Mouse (Mus musculus): Measurements from ENCODE around the gene Tmem91.

Tmem91 gene

GRCm38 (mm10) chr7:25699851-25700250, 24.9 kb upstream of the Tmem91 start:
- DNase-seq (ENCODE audit: low spot score), result no peak

- DNase-seq (ENCODE audit: low spot score), result no peak
Observed at GRCm38 (mm10) chr7:25694104-25694503, 19.1 kb upstream of the Tmem91 start.

- no peak for DNase-seq (ENCODE audit: low spot score)
Observed at GRCm38 (mm10) chr7:25690051-25690450, 15.1 kb upstream of the Tmem91 start.

DNA sequence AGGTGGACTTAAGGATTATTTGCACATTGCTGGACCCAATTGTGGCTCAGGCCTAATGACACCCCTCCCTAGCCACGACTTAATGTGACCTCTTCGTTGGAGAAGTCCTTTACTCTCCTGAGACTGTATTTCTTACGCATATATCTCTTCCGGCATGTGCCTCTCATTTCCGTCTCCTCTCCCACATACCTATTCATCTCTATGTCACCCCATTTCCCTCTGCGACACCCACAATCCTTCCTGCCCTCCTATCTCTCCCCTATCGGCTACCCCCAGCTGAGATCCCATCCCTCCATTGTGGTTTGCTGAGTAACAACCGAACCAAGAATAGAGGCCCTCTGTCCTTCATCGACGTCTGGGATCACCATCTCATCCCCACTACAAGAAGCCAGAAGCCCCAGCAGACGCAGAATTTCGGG, 14.6 kb upstream of the Tmem91 start:
- DNase-seq (ENCODE audit: low spot score), result no peak

- DNase-seq (ENCODE audit: low spot score), result peak; percentile 79
Observed at GRCm38 (mm10) chr7:25688810-25689586, 14.0 kb upstream of the Tmem91 start.

GRCm38 (mm10) chr7:25687811-25688401, 12.9 kb upstream of the Tmem91 start:
- DNase-seq (ENCODE audit: low spot score), result peak; percentile 53

GRCm38 (mm10) chr7:25686680-25687531, 11.9 kb upstream of the Tmem91 start, which contains the start of gene Tgfb1:
Gene Tgfb1, plus strand, starts transcription at chr7:25687002.
- DNase-seq (ENCODE audit: low spot score), result peak; percentile 83

DNA sequence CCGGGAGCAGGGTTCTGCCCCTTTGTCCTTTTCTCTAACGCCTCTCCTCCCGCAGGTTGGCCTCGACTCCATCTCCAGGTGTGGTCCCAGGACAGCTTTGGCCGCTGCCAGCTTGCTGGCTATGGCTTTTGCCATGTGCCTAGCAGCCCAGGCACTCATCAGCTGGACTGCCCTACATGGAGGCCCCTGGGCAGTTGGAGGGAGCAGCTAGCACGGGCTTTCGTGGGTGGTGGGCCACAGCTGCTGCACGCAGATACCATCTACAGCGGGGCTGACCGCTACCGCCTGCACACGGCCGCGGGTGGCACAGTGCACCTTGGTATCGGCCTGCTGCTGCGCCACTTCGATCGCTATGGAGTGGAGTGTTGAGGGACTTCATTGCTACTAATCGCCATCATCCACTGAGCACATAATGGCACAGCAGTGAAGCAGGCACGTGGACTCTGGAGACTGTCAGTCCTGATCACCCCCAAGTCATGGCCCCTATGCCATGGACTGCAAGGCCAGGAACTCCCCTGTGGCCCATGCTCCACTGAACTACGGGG, 11.0 kb upstream of the Tmem91 start:
- no peak for DNase-seq (ENCODE audit: low spot score)

GRCm38 (mm10) chr7:25684659-25685058, 9.7 kb upstream of the Tmem91 start:
- DNase-seq (ENCODE audit: low spot score), result no peak

- peak; percentile 53 for DNase-seq (ENCODE audit: low spot score)
Observed at GRCm38 (mm10) chr7:25683474-25684180, 8.7 kb upstream of the Tmem91 start.

DNA sequence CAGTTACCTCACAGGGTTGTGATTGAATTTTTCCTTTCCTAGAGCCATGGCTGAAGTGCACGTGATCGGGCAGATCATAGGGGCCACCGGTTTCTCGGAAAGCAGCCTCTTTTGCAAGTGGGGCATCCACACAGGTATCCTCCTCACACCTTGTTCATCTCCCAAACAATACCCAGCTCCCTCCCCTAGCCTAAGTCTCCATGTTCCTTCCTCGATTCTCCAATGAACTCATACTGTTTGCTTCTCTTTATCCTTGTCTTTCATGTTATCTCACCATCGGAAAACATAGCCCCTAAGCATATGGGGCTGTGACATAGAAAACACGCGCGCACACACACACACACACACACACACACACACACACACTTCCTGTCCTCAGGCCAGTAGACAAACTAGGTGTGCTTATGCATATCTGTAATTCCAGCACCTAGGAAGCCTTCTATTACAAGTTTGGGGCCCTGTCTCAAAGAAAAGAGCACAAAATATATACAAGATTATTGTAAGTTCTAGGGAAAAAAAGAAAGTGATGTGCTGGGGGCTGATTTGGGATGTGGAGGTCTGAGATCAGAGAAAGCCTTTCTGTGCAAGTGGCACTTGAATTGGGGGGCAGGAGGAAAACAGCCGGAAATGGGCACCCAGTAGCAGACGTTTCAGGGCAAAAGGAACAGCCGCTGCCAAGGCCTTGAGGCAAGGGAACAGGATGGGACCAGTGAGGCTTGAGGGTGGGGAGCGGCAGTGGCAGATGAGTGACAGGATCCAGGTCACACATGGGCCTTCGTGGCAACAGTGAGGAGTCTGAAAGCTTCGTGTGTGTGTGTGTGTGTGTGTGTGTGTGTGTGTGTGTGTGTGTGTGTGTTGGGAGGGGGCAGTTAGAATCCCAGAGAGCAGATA, 6.6 kb upstream of the Tmem91 start:
- DNase-seq (ENCODE audit: low spot score), result no peak

DNA sequence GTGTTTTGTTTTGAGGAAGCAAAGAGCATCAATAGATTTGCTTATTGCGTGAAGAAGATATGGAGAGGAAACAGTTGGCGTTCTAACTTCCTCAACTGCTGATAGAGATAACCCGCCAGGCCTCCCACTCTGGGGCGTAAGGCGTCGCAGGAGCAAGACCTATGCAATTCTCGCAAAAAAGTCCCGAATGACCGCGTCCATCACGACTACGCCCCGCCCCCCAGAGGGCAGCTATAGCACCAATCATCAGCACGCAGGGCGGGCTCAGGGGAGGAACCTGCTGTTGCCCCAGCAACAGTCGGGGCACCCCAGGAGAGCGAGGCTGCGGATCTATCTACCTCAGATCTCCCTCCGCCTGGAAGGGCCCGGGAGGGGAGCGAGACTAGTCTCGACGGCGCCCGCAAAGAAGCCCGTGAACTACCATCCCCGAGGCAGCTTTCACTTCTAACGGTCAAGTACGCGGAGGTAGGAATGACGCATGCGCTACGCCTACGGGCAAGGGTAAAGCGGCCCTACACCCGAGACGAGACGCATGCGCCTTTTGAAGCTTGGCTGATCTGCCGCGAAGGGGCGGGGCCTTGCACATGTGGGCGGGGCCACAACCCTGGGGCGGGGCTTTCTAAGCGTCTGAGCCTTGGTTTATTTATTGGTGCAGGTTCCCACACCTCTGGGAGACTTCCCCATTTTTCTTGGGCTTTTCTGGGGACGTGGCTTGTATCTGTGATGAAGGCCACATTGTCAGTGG, 5.7 kb upstream of the Tmem91 start, which contains the start of gene B9d2:
Gene B9d2, plus strand, starts transcription at position 267 of the 745 bp plus-strand sequence.
- DNase-seq (ENCODE audit: low spot score), result peak; percentile 97

DNA sequence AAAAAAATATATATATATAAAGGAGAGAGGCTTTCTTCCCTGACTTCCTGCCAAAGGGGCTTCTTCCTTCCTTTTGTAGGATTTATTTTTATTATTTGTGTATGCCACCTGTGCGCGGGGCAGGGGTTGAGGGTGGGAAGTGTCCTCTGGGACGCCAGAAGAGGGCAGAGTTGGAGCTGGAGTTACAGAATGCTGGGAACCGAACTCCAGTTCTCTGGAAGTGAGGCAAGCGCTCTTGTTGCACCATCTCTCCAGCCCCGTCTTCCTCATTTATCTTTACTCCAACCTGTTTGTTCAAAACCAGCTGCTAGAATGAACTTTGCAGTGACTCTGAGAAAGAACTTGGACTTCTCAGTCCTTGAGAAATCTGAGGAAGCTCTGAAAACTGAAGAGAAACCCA, 5.0 kb upstream of the Tmem91 start:
- DNase-seq (ENCODE audit: low spot score), result no peak

- DNase-seq (ENCODE audit: low spot score), result no peak
Observed at GRCm38 (mm10) chr7:25677013-25677412, 2.0 kb upstream of the Tmem91 start.

DNA sequence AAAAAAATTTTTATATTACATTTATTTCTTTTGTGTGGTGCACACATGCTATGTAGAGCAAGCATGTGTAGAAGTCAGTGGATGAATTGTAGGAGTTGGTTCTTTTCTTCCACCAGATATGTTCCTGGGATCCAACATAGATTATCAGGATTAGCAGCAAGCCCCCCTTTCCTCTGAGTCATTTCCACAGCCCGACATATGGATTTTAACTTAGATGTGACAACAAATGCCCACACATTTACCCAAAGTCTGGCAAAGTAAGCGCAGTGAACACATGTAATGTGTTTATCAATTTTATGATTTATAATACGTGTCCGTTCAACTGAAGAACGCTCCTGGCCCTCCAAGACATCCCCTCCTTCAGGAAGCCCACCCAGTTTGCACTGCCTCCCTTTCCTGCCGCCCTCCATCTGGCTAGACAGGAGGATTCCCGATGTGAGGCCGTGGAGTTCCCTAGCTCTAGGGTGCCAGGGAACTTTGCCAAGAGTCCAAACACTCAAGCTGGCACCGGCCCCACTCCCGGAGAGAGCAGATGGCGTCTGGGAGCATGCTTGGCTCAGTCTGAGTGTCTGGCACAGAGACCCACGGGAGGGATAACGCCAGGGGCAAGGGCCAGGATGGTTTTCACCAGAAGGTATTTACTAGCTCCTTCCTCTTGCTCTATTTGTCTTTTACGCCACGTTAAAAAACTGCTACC, 1.3 kb upstream of the Tmem91 start:
- DNase-seq (ENCODE audit: low spot score), result no peak

GRCm38 (mm10) chr7:25675405-25675804, 439 bp upstream of the Tmem91 start:
- DNase-seq (ENCODE audit: low spot score), result no peak

DNA sequence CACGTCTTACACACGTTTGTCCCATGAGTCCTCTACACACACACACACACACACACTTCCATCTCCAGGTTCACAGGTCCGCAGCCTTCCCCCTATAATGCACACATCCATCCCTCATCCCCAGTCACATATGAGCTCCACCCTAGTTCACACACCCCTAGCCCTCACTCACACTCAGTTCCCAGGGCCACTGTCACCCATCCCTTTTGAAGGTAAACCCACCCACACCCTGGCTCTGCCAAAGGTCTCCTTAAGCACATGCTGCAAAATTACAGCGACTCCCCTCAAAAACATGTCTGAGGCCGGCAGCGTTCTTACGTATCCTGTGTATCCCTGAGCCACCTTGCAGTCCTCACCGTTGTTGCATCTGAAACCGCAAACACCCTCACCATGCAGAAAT, 669 bp downstream of the Tmem91 start:
- no peak for DNase-seq (ENCODE audit: low spot score)

DNA sequence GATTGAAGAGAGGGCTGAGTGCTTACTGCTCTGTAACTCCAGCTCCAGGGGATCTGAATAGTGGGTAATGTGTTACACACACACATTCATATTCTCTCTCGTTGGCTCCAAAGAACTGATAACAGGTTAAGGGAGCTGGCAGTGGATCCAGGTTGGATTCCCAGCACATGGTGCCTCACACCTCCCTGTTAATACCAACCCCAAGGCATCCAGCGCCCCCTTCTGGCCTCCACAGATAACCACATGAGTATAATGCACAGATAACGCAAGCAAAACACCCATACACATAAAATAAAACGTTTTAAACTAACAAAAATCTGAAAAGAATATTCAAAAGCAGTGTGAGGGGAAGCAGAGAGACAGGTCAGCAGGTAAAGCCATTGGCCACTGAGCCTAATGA, 2.5 kb downstream of the Tmem91 start:
- no peak for DNase-seq (ENCODE audit: low spot score)

- DNase-seq (ENCODE audit: low spot score), result no peak
Observed at GRCm38 (mm10) chr7:25671686-25672085, 3.3 kb downstream of the Tmem91 start.

All from spleen, adult 12 weeks (tissue).